Mouse (Mus musculus): ENCODE measurements at regions not wholly inside any gene's neighbourhood (a gene's known extent, or its start where the extent isn't known, plus 50 kb on each side); places are given as distances from the start of the nearest gene placed in this dataset.

DNA sequence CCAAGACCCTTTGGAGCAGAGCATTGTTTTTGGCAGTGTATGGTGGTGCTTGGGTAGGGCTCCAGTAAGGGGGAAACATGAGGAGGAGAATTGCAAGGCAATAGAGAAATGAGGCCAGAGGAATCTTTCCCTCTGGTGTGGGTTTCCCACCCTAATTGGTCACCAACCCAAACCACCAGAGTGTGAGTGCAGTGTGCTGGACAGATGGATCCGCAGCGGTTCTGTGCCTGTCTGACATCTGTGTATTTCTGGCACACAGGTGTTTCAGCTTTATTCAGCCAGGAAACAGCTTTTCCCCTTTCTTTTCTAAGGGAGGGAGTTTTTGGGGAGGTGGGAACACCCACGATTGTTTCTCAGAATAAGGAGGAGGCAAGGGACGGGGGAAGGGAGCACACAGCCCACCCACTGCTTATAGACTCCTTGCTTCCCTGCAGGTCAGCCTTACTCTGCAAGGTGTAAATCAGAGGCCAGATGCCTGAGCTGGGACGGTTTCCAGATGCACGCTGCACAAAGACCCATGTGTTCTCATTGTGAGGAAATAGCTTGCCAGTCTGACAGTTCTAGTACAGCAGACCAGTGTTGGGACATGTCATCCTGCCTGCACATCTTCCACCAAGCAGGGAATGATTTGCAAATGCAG is 175.2 kb upstream of the Gypa start:
- no peaks in the 10 kb centered on the region for H3K9me3 ChIP-seq (ENCODE audit: low read length)
- 60% methylated on average over 6 of the region's 6 CpGs for WGBS (ENCODE audit: insufficient replicate concordance)
- H3K27ac ChIP-seq (ENCODE audit: low read depth) = no peak overlapping the region
- no peak for DNase-seq
- H3K4me1 ChIP-seq (ENCODE audit: insufficient read depth) = peaks cover 6% of the 10 kb centered on the region; the same call in 1 of the 2 replicates
- ATAC-seq = no peak
- no peaks in the 10 kb centered on the region for H3K27me3 ChIP-seq (ENCODE audit: insufficient read depth, low read length)
- no peak overlapping the region for H3K4me2 ChIP-seq (ENCODE audit: low read depth, low read length)
- no peak overlapping the region for H3K4me3 ChIP-seq (ENCODE audit: low read depth, low read length)
- no peak overlapping the region for H3K9ac ChIP-seq (replicated peaks)
- no peaks in the 10 kb centered on the region for H3K36me3 ChIP-seq (replicated peaks; ENCODE audit: insufficient read depth, low read length)
- TF ChIP-seq EP300 (IDR thresholded peaks at IDR 0.05; ENCODE audit: low read depth) (no peak), CTCF (IDR thresholded peaks at IDR 0.05; ENCODE audit: low read depth) (no peak)

DNA sequence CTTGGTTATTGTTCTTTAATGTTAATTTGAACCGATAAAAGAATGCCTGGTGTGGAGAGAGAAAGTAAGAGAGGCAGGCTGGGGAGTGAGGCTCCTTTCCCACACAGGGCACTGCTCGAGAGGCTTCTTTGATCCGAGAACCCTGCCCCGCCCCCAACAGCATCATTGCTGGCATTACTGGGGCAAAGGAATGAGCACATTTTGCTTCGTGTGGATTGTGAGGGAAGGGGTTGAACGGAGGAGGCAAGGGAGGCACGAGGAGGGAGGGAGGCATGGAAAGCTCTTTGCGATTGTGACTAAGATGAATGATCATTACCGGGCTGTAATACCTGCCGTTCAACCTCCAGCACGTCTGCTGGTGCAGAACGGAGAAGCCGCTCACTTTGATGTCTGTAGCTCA is 178.2 kb upstream of the Gypa start:
- Histone ChIP-seq H3K36me3 (replicated peaks; ENCODE audit: insufficient read depth, low read length) (no peaks in the 10 kb centered on the region), H3K27ac (ENCODE audit: low read depth) (0 out of 2 replicates have a peak overlapping the region, but pooled peaks have one; percentile 16), H3K27me3 (ENCODE audit: insufficient read depth, low read length) (no peaks in the 10 kb centered on the region), H3K4me1 (ENCODE audit: insufficient read depth) (peaks cover 6% of the 10 kb centered on the region; the same call in 1 of the 2 replicates), H3K9me3 (ENCODE audit: low read length) (no peaks in the 10 kb centered on the region), H3K9ac (replicated peaks) (no peak overlapping the region), H3K4me2 (ENCODE audit: low read depth, low read length) (peak overlapping the region; percentile 40), H3K4me3 (ENCODE audit: low read depth, low read length) (no peak overlapping the region)
- WGBS (ENCODE audit: insufficient replicate concordance) = 18% methylated on average over 13 of the region's 13 CpGs
- ATAC-seq (no peak), DNase-seq (peak; percentile 24)
- TF ChIP-seq CTCF (IDR thresholded peaks at IDR 0.05; ENCODE audit: low read depth) (no peak), EP300 (IDR thresholded peaks at IDR 0.05; ENCODE audit: low read depth) (no peak)

DNA sequence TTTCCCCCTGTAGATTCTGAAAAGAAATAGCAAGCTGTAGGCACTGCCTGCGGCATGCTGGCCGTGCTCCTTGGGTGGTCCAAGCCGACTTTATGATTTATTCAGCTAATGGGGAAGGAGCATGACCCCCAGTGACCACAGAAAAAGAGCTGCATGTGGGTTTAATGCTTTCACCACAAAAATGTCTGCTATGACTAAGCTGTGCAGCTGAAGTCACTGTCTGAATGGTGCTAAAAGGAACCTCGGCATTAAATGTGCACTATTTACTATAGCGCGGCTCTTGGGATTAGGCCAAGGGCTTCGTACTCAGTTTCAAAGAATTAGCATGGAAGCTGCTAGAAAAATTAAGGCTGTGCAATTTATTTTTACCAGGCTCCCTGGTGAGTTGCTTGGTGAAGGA is 178.8 kb upstream of the Gypa start:
- WGBS (ENCODE audit: insufficient replicate concordance) = 17% methylated on average over 7 of the region's 7 CpGs
- Histone ChIP-seq H3K9ac (replicated peaks) (no peak overlapping the region), H3K36me3 (replicated peaks; ENCODE audit: insufficient read depth, low read length) (no peaks in the 10 kb centered on the region), H3K27ac (ENCODE audit: low read depth) (0 out of 2 replicates have a peak overlapping the region, but pooled peaks have one; percentile 16), H3K27me3 (ENCODE audit: insufficient read depth, low read length) (no peaks in the 10 kb centered on the region), H3K9me3 (ENCODE audit: low read length) (no peaks in the 10 kb centered on the region), H3K4me1 (ENCODE audit: insufficient read depth) (peaks cover 6% of the 10 kb centered on the region; the same call in 1 of the 2 replicates), H3K4me2 (ENCODE audit: low read depth, low read length) (peak overlapping the region; percentile 40), H3K4me3 (ENCODE audit: low read depth, low read length) (no peak overlapping the region)
- no peak for DNase-seq
- peak; percentile 61 for ATAC-seq
- TF ChIP-seq CTCF (IDR thresholded peaks at IDR 0.05; ENCODE audit: low read depth) = no peak
- no peak for TF ChIP-seq EP300 (IDR thresholded peaks at IDR 0.05; ENCODE audit: low read depth)

DNA sequence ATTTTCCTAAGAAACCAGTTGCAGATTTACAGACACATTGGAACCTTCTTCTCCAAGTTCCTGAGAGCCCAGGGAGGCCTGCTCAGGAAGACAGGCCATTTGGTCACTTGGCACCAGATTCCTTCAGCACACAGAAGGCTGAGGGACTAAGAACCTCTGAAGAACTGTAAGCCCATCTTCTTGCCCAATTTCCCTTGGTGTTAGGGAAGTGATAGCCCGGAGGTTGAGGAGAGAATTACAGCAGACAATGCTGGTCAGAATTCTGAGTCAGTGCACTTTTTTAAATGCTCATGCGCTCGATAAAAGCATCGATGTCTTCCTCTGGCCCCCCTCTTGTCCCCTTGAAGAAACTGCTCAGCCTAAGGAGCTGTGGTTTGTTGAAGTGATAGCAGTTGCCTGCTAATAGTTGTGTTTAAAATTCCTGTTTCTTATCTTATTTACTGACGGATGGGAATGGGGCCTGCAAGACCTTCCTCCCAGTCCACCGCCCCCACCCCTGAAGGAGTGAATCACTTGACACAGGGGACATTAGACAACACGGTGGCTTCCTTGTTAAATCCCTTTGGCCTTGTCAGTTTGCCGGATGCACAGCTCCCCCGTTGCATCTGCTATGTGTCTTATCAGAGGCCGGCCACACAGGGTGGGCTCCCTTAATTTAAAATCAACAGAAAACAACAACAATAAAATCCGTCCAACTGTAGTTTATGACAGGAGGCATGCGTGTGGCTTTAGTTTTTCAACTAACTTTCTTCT is 179.5 kb upstream of the Gypa start:
- Histone ChIP-seq H3K27ac (ENCODE audit: low read depth) (peak overlapping the region; percentile 55), H3K9me3 (ENCODE audit: low read length) (no peaks in the 10 kb centered on the region), H3K4me3 (ENCODE audit: low read depth, low read length) (no peak overlapping the region), H3K9ac (replicated peaks) (no peak overlapping the region), H3K4me1 (ENCODE audit: insufficient read depth) (peaks cover 6% of the 10 kb centered on the region; the same call in 1 of the 2 replicates), H3K4me2 (ENCODE audit: low read depth, low read length) (0 out of 2 replicates have a peak overlapping the region, but pooled peaks have one; percentile 18), H3K36me3 (replicated peaks; ENCODE audit: insufficient read depth, low read length) (no peaks in the 10 kb centered on the region), H3K27me3 (ENCODE audit: insufficient read depth, low read length) (no peaks in the 10 kb centered on the region)
- TF ChIP-seq CTCF (IDR thresholded peaks at IDR 0.05; ENCODE audit: low read depth) (no peak), EP300 (IDR thresholded peaks at IDR 0.05; ENCODE audit: low read depth) (no peak)
- no peak for DNase-seq
- 18% methylated on average over 12 of the region's 12 CpGs for WGBS (ENCODE audit: insufficient replicate concordance)
- ATAC-seq = peak; percentile 53

DNA sequence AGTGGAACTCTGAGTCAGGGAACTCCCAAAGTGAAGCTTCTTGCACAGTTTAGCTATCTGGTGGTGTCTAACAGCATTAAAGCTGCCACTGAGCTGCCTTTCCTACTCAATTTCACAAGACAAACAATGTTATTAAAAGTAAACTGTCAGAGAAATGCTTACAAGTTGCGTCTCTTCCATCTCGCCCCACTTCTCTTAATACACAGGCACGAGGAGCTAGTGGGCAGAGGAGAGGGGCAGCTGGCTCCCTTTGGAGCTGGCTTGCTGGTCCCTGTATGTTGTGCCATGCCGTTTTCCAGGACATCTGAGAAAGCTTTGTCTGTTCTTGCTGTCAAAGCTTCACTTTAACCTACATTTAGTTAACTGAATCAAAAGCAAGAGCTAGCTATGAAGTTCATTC is 185.8 kb upstream of the Gypa start:
- H3K4me1 ChIP-seq (ENCODE audit: insufficient read depth) = no peaks in the 10 kb centered on the region
- DNase-seq (no peak), ATAC-seq (no peak)
- no peaks in the 10 kb centered on the region for H3K27me3 ChIP-seq (ENCODE audit: insufficient read depth, low read length)
- no peaks in the 10 kb centered on the region for H3K9me3 ChIP-seq (ENCODE audit: low read length)
- no peak overlapping the region for H3K4me2 ChIP-seq (ENCODE audit: low read depth, low read length)
- no peak overlapping the region for H3K27ac ChIP-seq (ENCODE audit: low read depth)
- 75% methylated on average over 4 of the region's 4 CpGs for WGBS (ENCODE audit: insufficient replicate concordance)
- no peak overlapping the region for H3K9ac ChIP-seq (replicated peaks)
- H3K36me3 ChIP-seq (replicated peaks; ENCODE audit: insufficient read depth, low read length) = no peaks in the 10 kb centered on the region
- TF ChIP-seq CTCF (IDR thresholded peaks at IDR 0.05; ENCODE audit: low read depth) (no peak), EP300 (IDR thresholded peaks at IDR 0.05; ENCODE audit: low read depth) (no peak)
- no peak overlapping the region for H3K4me3 ChIP-seq (ENCODE audit: low read depth, low read length)

DNA sequence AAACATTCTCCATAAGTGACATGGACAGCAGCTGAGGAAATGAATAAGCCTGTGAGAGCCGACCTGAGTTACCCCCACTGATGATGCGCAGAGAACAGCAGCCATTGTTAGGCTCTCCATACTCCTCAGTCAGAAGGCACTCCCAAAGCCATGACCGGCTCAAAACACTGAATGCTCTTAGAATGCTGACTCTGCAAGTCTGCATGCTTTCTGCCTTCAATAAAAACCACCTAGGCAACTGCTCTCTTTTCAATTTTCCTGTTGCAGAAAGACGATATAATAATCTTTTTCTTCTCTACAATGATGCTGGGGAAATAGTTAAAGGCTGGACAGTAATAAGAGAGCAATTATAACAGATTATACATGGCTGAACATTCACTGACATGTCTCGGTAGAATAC is 195.0 kb upstream of the Gypa start:
- H3K9ac ChIP-seq (replicated peaks) = no peak overlapping the region
- TF ChIP-seq EP300 (IDR thresholded peaks at IDR 0.05; ENCODE audit: low read depth) (no peak), CTCF (IDR thresholded peaks at IDR 0.05; ENCODE audit: low read depth) (no peak)
- DNase-seq (no peak), ATAC-seq (no peak)
- H3K27me3 ChIP-seq (ENCODE audit: insufficient read depth, low read length) = no peaks in the 10 kb centered on the region
- no peaks in the 10 kb centered on the region for H3K9me3 ChIP-seq (ENCODE audit: low read length)
- H3K4me1 ChIP-seq (ENCODE audit: insufficient read depth) = no peaks in the 10 kb centered on the region
- H3K4me2 ChIP-seq (ENCODE audit: low read depth, low read length) = no peak overlapping the region
- H3K36me3 ChIP-seq (replicated peaks; ENCODE audit: insufficient read depth, low read length) = no peaks in the 10 kb centered on the region
- H3K4me3 ChIP-seq (ENCODE audit: low read depth, low read length) = no peak overlapping the region
- no peak overlapping the region for H3K27ac ChIP-seq (ENCODE audit: low read depth)
- 73% methylated on average over 5 of the region's 5 CpGs for WGBS (ENCODE audit: insufficient replicate concordance)

Data from liver, postnatal 0 days (tissue).